ENCODE assay signal across 20 mouse cellular contexts in the genomic region with DNA sequence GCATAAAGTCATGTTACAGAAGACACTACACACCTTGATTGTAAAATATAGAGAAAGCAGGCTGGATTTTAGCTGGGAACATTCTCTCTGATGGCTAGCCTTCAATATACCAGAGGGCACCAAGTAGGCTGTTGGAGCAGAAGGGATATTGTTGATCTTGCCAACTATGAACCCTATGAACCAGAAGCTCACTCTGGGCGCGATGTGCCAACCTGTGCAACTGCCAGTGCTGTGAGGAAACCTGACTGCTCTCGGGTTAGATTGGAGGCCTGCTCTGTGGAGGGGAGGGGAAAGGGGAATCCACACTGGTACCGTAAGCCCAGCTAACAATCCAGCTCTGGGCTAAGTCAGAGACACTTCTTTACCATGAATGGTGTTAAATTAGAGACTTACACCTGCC.
"Had no signal": no experiment of that assay in that cellular context is flagged by ENCODE, and none has a peak within 500 bp of the region (broad histone marks: within the 10 kb centered on the region; RNA-seq: fewer than 3 reads in every experiment).

No protein-coding gene starts in this region.

- H3K4me2 ChIP-seq: limb, embryonic 12.5 days; limb, embryonic 15.5 days; liver, embryonic 11.5 days; lung, embryonic 14.5 days; midbrain, embryonic 13.5 days; neural tube, embryonic 13.5 days had no signal

- H3K9me3 ChIP-seq: limb, embryonic 12.5 days; limb, embryonic 15.5 days; megakaryocyte, embryonic 14.5 days; midbrain, embryonic 10.5 days; midbrain, embryonic 13.5 days; neural tube, embryonic 13.5 days had no signal

- H3K36me3 ChIP-seq: limb, embryonic 12.5 days; limb, embryonic 15.5 days; midbrain, embryonic 10.5 days; midbrain, embryonic 13.5 days; neural tube, embryonic 13.5 days had no signal

- DNase-seq: kidney, postnatal 25 days; layer of hippocampus, adult 9-11 months; liver, postnatal 0 days; lung, embryonic 14.5 days; thymus, adult 18-20 months; thymus, postnatal 36 days had no signal

- ATAC-seq: liver, postnatal 0 days; lung, postnatal 0 days; midbrain, embryonic 16.5 days had no signal

- H3K9ac ChIP-seq: limb, embryonic 12.5 days; limb, embryonic 15.5 days; liver, embryonic 14.5 days; liver, postnatal 0 days; lung, embryonic 14.5 days; midbrain, embryonic 13.5 days; neural tube, embryonic 13.5 days had no signal

- H3K27ac ChIP-seq: kidney, postnatal 0 days; layer of hippocampus, adult 2 months; limb, embryonic 12.5 days; limb, embryonic 15.5 days; liver, embryonic 14.5 days; macrophage; midbrain, embryonic 10.5 days; midbrain, embryonic 13.5 days; neural tube, embryonic 13.5 days had no signal

- H3K4me1 ChIP-seq: megakaryocyte, embryonic 14.5 days; midbrain, embryonic 13.5 days had no signal

- H3K4me3 ChIP-seq: layer of hippocampus, adult 2 months; limb, embryonic 12.5 days; limb, embryonic 15.5 days; megakaryocyte, embryonic 14.5 days; midbrain, embryonic 10.5 days; midbrain, embryonic 13.5 days; myocyte; neural tube, embryonic 13.5 days had no signal

- H3K27me3 ChIP-seq: limb, embryonic 12.5 days; limb, embryonic 15.5 days; megakaryocyte, embryonic 14.5 days; midbrain, embryonic 13.5 days; neural tube, embryonic 13.5 days had no signal
